Mouse (Mus musculus) E14TG2a.4 (cell line): ENCODE results near the gene Cstad.

Experiments used
- H3K27me3 ChIP-seq: 2 replicates; pipeline ENCODE4 v1.6.1; 2014; ENCODE audit warnings: low read length, control low read depth; ENCODE audit not compliant: insufficient read depth
- H3K36me3 ChIP-seq: 2 replicates; pipeline ENCODE4 v1.6.1; 2014; ENCODE audit warnings: low read length, control low read depth; ENCODE audit not compliant: insufficient read depth
- H3K4me1 ChIP-seq: replicated peaks from 2 replicates; pipeline ENCODE4 v1.6.1; 2014; ENCODE audit warnings: low read depth, low read length, control low read depth
- H3K4me3 ChIP-seq: replicated peaks from 2 replicates; pipeline ENCODE4 v1.5.1; 2014; ENCODE audit warnings: mild to moderate bottlenecking, low read length
- H3K9me3 ChIP-seq: 2 replicates; pipeline ENCODE4 v1.6.1; 2014; ENCODE audit warnings: low read length, control low read depth
- CTCF ChIP-seq: conservative IDR thresholded peaks from 2 replicates; pipeline ENCODE4 v1.5.1; 2014; ENCODE audit warnings: low read length
- NANOG ChIP-seq: IDR thresholded peaks from 2 replicates; pipeline ENCODE4 v1.6.1; 2014; ENCODE audit warnings: borderline replicate concordance, low read length, mixed read lengths
- POU5F1 ChIP-seq: IDR thresholded peaks from 2 replicates; pipeline ENCODE4 v1.6.1; 2014; ENCODE audit warnings: low read length, borderline replicate concordance

Cstad gene

DNA sequence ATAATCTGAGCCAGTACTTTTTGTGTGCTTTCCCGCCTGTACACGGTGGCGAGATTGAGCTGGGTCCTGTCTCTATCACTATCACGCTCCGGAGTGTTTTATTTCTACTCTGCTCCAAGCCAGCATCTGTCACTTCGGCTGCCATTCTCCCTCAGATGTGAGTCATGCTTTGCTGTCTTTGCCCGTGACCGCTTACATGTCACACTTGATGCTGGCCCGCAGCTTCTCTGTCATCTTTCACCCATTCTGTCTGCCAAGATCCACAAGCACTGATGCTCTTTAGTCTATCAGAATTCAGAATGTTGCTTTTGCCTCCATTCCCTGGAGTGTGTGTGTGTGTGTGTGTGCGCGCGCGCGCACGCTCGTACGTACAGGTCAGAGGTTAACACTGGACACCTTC lies 33.5 kb downstream of the Cstad start:
- Histone ChIP-seq H3K4me3 (no peak overlapping the region), H3K36me3 (no peaks in the 10 kb centered on the region), H3K4me1 (peaks cover 26% of the 10 kb centered on the region), H3K9me3 (no peaks in the 10 kb centered on the region), H3K27me3 (0 out of 2 replicates have a peak, but pooled peaks cover 4% of the 10 kb centered on the region)
- TF ChIP-seq POU5F1 (no peak), CTCF (no peak), NANOG (no peak)

DNA sequence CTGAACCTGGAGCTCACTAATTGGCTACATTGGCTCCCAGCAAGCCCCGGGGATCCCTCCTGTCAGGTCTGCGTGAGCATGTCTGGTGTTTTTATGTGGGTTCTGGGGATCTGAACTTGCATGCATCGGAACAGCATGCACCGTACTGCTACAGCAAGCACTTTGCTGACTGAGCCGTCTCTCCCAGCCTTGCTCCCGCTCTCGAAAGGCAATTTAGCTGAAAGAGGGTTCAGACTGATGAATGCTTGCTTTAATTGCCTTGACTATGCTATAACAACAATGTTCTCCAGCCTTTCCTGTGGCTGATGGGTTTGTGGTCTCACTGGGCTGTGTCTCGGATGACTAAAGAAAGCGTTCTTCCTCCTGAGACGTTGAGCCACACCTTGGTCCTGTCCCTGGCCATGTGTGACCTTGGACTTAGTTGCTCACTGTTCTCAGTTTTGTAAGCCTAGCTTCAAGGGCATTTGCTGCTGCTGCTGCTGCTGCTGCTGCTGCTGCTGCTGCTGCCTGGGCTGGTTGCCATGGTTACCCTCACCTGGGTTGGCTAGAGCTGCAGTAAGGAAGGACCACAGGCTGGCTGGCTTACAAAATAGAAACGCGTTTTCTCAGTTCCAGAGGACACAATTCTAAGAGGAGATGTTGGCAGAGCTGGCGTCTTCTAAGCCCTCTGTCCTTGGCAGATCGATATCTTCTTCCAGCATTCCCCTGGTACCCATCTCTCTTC lies 34.4 kb downstream of the Cstad start:
- no peak for TF ChIP-seq POU5F1
- no peak for TF ChIP-seq NANOG
- TF ChIP-seq CTCF = no peak
- no peak overlapping the region for H3K4me3 ChIP-seq

DNA sequence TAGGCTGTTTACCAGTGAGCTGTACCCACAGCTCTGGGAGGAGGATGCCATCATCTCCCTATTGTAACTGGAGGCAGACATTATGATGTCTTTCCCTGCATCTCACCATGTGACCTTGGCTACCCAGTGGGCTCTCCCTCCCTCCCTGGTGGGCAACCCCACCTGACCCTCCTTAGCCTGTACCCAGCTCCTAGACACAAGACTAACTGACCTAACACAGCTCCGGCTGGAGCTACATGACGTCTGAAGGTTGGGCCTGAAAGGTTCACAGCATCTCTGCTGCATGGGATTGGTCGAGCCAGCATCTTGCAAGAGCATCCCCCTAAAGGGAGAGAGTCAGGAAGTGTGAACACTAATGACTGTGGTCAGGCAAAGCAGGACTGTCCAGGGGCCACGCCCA lies 35.0 kb downstream of the Cstad start:
- TF ChIP-seq NANOG (no peak), POU5F1 (no peak), CTCF (no peak)
- H3K9me3 ChIP-seq = no peaks in the 10 kb centered on the region
- H3K4me3 ChIP-seq = no peak overlapping the region
- peaks cover 26% of the 10 kb centered on the region for H3K4me1 ChIP-seq
- no peaks in the 10 kb centered on the region for H3K36me3 ChIP-seq
- 0 out of 2 replicates have a peak, but pooled peaks cover 4% of the 10 kb centered on the region for H3K27me3 ChIP-seq

More for the DNA sequence above, 34.4 kb downstream of the Cstad start:
- H3K36me3 ChIP-seq = no peaks in the 10 kb centered on the region
- no peaks in the 10 kb centered on the region for H3K9me3 ChIP-seq
- peaks cover 26% of the 10 kb centered on the region for H3K4me1 ChIP-seq
- H3K27me3 ChIP-seq = 0 out of 2 replicates have a peak, but pooled peaks cover 4% of the 10 kb centered on the region

DNA sequence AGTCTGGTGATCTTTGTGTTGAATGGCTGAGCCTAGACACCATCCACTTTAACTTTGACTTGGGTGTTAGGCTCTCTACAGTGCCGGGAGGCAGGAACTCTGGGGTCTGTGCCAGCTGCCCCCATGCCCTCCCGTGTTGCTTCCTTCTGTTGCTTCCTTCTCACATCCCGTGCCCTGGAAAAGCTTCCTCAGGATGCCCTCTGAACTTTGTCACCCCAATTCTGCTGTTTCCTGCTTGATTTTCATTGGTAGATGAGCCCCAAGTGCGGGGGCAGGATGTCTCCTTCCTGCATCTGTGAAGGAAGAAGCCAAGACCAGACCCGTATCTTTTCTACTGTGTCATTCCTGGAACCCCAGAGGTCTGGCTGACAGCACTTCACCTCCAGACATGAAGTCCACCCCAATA lies 41.4 kb downstream of the Cstad start:
- peaks cover 9% of the 10 kb centered on the region; the same call in 1 of the 2 replicates for H3K27me3 ChIP-seq
- H3K4me1 ChIP-seq = peaks cover 34% of the 10 kb centered on the region
- no peak overlapping the region for H3K4me3 ChIP-seq
- no peaks in the 10 kb centered on the region for H3K36me3 ChIP-seq
- no peak for TF ChIP-seq POU5F1
- TF ChIP-seq CTCF = no peak
- no peak for TF ChIP-seq NANOG
- H3K9me3 ChIP-seq = no peaks in the 10 kb centered on the region

DNA sequence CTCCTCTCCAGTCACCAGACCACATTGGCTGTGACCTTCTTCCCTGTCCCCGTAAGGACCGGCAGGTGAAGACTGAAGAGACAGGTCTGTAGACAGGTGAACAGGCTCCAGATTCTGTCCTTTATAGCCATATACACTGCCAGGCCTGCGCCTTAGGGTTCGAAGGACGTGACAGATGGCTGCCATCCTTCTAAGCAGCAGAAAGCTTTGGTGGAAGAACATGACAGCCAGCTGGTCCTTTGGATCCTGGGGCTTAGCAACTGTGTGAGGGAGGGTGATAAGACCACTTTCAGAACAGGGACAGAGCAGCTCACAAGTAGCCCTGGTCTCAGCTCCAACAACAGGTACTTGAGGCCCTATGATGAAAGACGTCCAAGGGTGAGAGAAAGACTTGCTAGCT lies 43.2 kb downstream of the Cstad start:
- H3K4me1 ChIP-seq = peaks cover 41% of the 10 kb centered on the region
- no peaks in the 10 kb centered on the region for H3K9me3 ChIP-seq
- peaks cover 25% of the 10 kb centered on the region for H3K27me3 ChIP-seq
- TF ChIP-seq POU5F1 (no peak), NANOG (no peak)
- no peaks in the 10 kb centered on the region for H3K36me3 ChIP-seq
- no peak overlapping the region for H3K4me3 ChIP-seq

DNA sequence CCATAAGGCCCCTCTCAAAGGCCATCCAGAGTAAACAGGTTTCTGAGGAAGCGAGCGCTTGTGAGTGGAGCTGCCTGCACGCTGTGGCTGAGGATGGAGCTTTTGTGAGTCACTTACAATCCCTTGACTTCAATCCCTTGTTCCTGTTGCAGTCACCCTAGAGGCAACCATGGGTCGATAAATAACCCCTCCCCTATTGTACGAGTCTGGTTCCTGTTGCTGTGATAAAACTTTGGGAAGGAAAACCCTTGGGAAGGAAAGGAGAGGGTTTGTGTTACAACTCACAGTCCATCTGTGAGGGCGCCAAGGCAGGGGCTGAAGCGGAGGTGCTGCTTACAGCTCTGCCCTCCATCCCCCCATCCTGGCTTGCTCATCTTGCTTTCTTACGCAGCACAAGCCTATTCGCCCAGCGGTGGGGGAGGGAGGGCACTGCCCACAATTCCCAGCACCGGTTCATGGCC lies 45.2 kb downstream of the Cstad start:
- no peaks in the 10 kb centered on the region for H3K36me3 ChIP-seq
- H3K4me3 ChIP-seq = no peak overlapping the region
- H3K9me3 ChIP-seq = no peaks in the 10 kb centered on the region
- peaks cover 30% of the 10 kb centered on the region for H3K27me3 ChIP-seq
- H3K4me1 ChIP-seq = peaks cover 41% of the 10 kb centered on the region
- TF ChIP-seq NANOG = no peak
- TF ChIP-seq CTCF = no peak
- no peak for TF ChIP-seq POU5F1

DNA sequence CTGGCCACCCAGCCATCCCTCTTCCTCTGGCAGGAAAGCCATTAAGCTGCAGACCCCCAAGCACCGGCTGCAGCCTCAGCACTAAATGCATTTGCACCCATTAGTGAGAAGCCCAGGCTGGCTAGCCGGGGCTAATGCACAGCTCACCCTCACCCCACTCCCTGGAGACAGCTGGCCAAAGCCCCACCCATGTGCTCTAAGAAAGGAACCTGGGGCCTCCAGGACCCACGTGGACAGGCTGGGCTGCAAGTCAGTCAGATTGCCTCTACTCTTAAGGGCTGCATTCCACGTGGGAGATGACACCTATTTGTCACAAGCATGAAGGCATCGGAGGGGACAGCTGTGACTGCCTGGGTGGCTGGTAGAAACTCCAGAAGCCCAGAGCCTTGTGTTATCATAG lies 48.0 kb downstream of the Cstad start:
- H3K9me3 ChIP-seq = no peaks in the 10 kb centered on the region
- H3K4me3 ChIP-seq = no peak overlapping the region
- no peaks in the 10 kb centered on the region for H3K36me3 ChIP-seq
- TF ChIP-seq CTCF = no peak
- TF ChIP-seq NANOG = no peak
- no peak for TF ChIP-seq POU5F1
- H3K4me1 ChIP-seq = peaks cover 38% of the 10 kb centered on the region
- H3K27me3 ChIP-seq = peaks cover 24% of the 10 kb centered on the region

DNA sequence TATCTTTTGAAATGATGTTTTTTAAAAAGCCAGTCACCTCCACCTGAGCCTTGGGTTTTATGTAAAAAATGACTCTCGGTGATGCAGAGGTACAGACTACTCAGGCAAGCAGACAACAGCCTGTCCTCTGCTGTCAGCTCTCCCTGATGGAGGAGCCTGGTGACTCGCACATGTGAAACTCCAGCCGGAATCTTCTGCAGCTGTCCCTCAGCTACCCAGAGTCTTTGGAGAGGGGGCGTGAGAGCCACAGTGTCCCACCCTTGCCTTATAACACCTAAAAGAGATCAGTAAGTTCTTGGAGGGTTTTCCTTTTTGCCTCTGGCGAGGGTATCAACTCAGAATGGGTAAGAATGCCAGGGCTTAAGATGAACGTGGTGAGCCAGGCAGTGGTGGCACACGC lies 48.6 kb downstream of the Cstad start:
- Histone ChIP-seq H3K9me3 (no peaks in the 10 kb centered on the region), H3K27me3 (peaks cover 24% of the 10 kb centered on the region), H3K36me3 (no peaks in the 10 kb centered on the region), H3K4me3 (no peak overlapping the region), H3K4me1 (peaks cover 43% of the 10 kb centered on the region)
- TF ChIP-seq NANOG = no peak

DNA sequence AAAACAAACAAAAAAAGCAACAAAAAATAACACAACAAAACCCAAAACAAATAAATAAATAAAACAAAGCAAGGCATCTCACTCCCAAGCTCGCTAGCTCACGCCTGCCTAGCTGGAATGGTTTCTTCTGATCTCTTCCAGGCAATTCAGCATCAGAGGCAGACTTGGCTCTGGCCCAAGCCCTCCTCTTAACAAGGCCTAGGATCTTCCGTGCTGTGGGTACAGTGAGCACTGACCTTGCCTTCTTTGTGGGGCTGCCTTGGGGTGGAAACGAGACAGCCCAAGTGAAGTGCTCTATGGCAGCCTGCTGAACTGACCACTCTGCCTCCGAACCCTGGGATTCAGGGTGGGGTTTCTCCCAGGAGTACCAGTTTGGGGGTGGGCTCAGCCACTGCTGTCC lies 52.0 kb downstream of the Cstad start:
- Histone ChIP-seq H3K9me3 (no peaks in the 10 kb centered on the region), H3K27me3 (peaks cover 31% of the 10 kb centered on the region), H3K4me1 (peaks cover 25% of the 10 kb centered on the region), H3K4me3 (no peak overlapping the region), H3K36me3 (no peaks in the 10 kb centered on the region)
- TF ChIP-seq POU5F1 = no peak
- no peak for TF ChIP-seq CTCF
- TF ChIP-seq NANOG = no peak
